Mouse (Mus musculus) C2C12 (cell line): Measurements from ENCODE around the gene Emc4.
A peak's percentile ranks its signal among the peaks of the same experiment; 100 is the strongest.

ENCODE experiments used
- CEBPB ChIP-seq: IDR thresholded peaks from one replicate; pipeline ENCODE4 v1.6.1; 2011; ENCODE audit warnings: low read depth, mild to moderate bottlenecking, control low read depth, moderate library complexity
- CTCF ChIP-seq: IDR thresholded peaks from one replicate; pipeline ENCODE4 v1.5.1; 2011; ENCODE audit not compliant: control insufficient read depth, insufficient read depth, insufficient read length
- MYOD1 ChIP-seq: IDR thresholded peaks from one replicate; pipeline ENCODE4 v1.6.1; 2011; ENCODE audit warnings: low read depth; ENCODE audit not compliant: control insufficient read depth, insufficient read length

DNA sequence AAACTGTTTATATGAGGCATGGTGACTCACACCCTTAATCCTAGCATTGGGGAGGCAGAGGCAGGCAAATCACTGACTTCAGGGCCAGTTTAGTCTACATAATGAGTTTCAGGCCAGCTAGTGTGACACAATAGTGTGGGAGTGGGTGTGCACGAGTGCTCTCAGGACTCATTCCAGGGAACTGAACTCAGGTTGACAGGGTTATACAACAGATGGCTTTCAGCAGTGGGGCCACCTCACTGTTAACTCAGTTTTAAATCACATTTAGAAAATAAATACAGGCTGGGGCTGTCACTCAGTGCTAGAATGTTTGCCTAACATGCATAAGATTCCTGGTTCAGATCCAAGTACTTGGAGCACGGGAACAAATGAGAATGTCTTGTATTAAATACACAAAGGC, 8.2 kb downstream of the Emc4 start:
- TF ChIP-seq CEBPB: no peak
- TF ChIP-seq CTCF: no peak
- peak; percentile 61 for TF ChIP-seq MYOD1
